Mouse (Mus musculus): ENCODE measurements at regions not wholly inside any gene's neighbourhood (a gene's known extent, or its start where the extent isn't known, plus 50 kb on each side); places are given as distances from the start of the nearest gene placed in this dataset.

GRCm38 (mm10) chr5:46406404-46406803, 549.0 kb upstream of the Lcorl start:
- 68% methylated on average over 3 of the region's 3 CpGs for WGBS
- Histone ChIP-seq H3K27ac (replicated peaks) (no peak overlapping the region), H3K27me3 (ENCODE audit: low read depth, poor library complexity, severe bottlenecking) (no peaks in the 10 kb centered on the region), H3K4me3 (no peak overlapping the region), H3K36me3 (no peaks in the 10 kb centered on the region), H3K4me1 (no peaks in the 10 kb centered on the region), H3K9me3 (replicated peaks) (no peaks in the 10 kb centered on the region)
- no peak for DNase-seq (ENCODE audit: low spot score)

GRCm38 (mm10) chr5:46386591-46386990, 529.2 kb upstream of the Lcorl start:
- WGBS, result 76% methylated on average over 2 of the region's 2 CpGs
- no peak overlapping the region for H3K27ac ChIP-seq (replicated peaks)
- H3K4me1 ChIP-seq, result no peaks in the 10 kb centered on the region
- no peak overlapping the region for H3K4me3 ChIP-seq
- H3K9me3 ChIP-seq (replicated peaks), result no peaks in the 10 kb centered on the region
- no peaks in the 10 kb centered on the region for H3K36me3 ChIP-seq
- peak; percentile 11 for DNase-seq (ENCODE audit: low spot score)
- no peaks in the 10 kb centered on the region for H3K27me3 ChIP-seq (ENCODE audit: low read depth, poor library complexity, severe bottlenecking)

- 71% methylated on average over 1 of the region's 1 CpGs for WGBS
- H3K36me3 ChIP-seq, result no peaks in the 10 kb centered on the region
- DNase-seq (ENCODE audit: low spot score), result no peak
These were observed 509.9 kb upstream of the Lcorl start for GRCm38 (mm10) chr5:46367328-46367727.

GRCm38 (mm10) chr5:46363661-46364060, 506.2 kb upstream of the Lcorl start:
- no peaks in the 10 kb centered on the region for H3K27me3 ChIP-seq (ENCODE audit: low read depth, poor library complexity, severe bottlenecking)
- no peak overlapping the region for H3K4me3 ChIP-seq
- no peaks in the 10 kb centered on the region for H3K9me3 ChIP-seq (replicated peaks)
- no peak for DNase-seq (ENCODE audit: low spot score)
- 99% methylated on average over 2 of the region's 2 CpGs for WGBS
- H3K4me1 ChIP-seq, result no peaks in the 10 kb centered on the region
- H3K27ac ChIP-seq (replicated peaks), result no peak overlapping the region
- no peaks in the 10 kb centered on the region for H3K36me3 ChIP-seq

More at GRCm38 (mm10) chr5:46367328-46367727, 509.9 kb upstream of the Lcorl start:
- H3K27ac ChIP-seq (replicated peaks), result no peak overlapping the region
- no peak overlapping the region for H3K4me3 ChIP-seq
- no peaks in the 10 kb centered on the region for H3K9me3 ChIP-seq (replicated peaks)
- no peaks in the 10 kb centered on the region for H3K4me1 ChIP-seq
- H3K27me3 ChIP-seq (ENCODE audit: low read depth, poor library complexity, severe bottlenecking), result no peaks in the 10 kb centered on the region

GRCm38 (mm10) chr5:46361637-46362036, 504.2 kb upstream of the Lcorl start:
- H3K36me3 ChIP-seq, result no peaks in the 10 kb centered on the region
- H3K27me3 ChIP-seq (ENCODE audit: low read depth, poor library complexity, severe bottlenecking), result no peaks in the 10 kb centered on the region
- no peak for DNase-seq (ENCODE audit: low spot score)
- H3K9me3 ChIP-seq (replicated peaks), result no peaks in the 10 kb centered on the region
- 89% methylated on average over 1 of the region's 1 CpGs for WGBS
- H3K27ac ChIP-seq (replicated peaks), result no peak overlapping the region
- H3K4me1 ChIP-seq, result no peaks in the 10 kb centered on the region
- no peak overlapping the region for H3K4me3 ChIP-seq

GRCm38 (mm10) chr5:46348448-46348847, 491.0 kb upstream of the Lcorl start:
- Histone ChIP-seq H3K4me1 (peaks cover 3% of the 10 kb centered on the region; the same call in 1 of the 2 replicates), H3K9me3 (replicated peaks) (no peaks in the 10 kb centered on the region), H3K27ac (replicated peaks) (no peak overlapping the region), H3K36me3 (no peaks in the 10 kb centered on the region), H3K27me3 (ENCODE audit: low read depth, poor library complexity, severe bottlenecking) (no peaks in the 10 kb centered on the region), H3K4me3 (no peak overlapping the region)
- WGBS, result 72% methylated on average over 5 of the region's 5 CpGs
- DNase-seq (ENCODE audit: low spot score), result no peak

GRCm38 (mm10) chr5:46347368-46348083, 490.1 kb upstream of the Lcorl start:
- Histone ChIP-seq H3K27ac (replicated peaks) (no peak overlapping the region), H3K27me3 (ENCODE audit: low read depth, poor library complexity, severe bottlenecking) (no peaks in the 10 kb centered on the region), H3K9me3 (replicated peaks) (no peaks in the 10 kb centered on the region), H3K4me3 (no peak overlapping the region), H3K4me1 (peaks cover 3% of the 10 kb centered on the region; the same call in 1 of the 2 replicates), H3K36me3 (no peaks in the 10 kb centered on the region)
- DNase-seq (ENCODE audit: low spot score), result peak; percentile 77
- 20% methylated on average over 16 of the region's 16 CpGs for WGBS

GRCm38 (mm10) chr5:46338461-46338860, 481.0 kb upstream of the Lcorl start:
- 85% methylated on average over 2 of the region's 2 CpGs for WGBS
- H3K4me3 ChIP-seq, result no peak overlapping the region
- no peaks in the 10 kb centered on the region for H3K4me1 ChIP-seq
- DNase-seq (ENCODE audit: low spot score), result no peak
- H3K27me3 ChIP-seq (ENCODE audit: low read depth, poor library complexity, severe bottlenecking), result no peaks in the 10 kb centered on the region
- no peaks in the 10 kb centered on the region for H3K36me3 ChIP-seq
- no peak overlapping the region for H3K27ac ChIP-seq (replicated peaks)
- H3K9me3 ChIP-seq (replicated peaks), result no peaks in the 10 kb centered on the region

- no peaks in the 10 kb centered on the region for H3K27me3 ChIP-seq (ENCODE audit: low read depth, poor library complexity, severe bottlenecking)
- no peak overlapping the region for H3K4me3 ChIP-seq
- no peaks in the 10 kb centered on the region for H3K9me3 ChIP-seq (replicated peaks)
- H3K36me3 ChIP-seq, result no peaks in the 10 kb centered on the region
- no peak for DNase-seq (ENCODE audit: low spot score)
- 59% methylated on average over 1 of the region's 1 CpGs for WGBS
- no peak overlapping the region for H3K27ac ChIP-seq (replicated peaks)
- H3K4me1 ChIP-seq, result peaks cover 5% of the 10 kb centered on the region; the same call in 1 of the 2 replicates
These were observed 473.5 kb upstream of the Lcorl start for GRCm38 (mm10) chr5:46330880-46331279.

Data from midbrain, embryonic 10.5 days (tissue).